Mouse (Mus musculus) right cerebral cortex, adult 18-20 months (tissue): ENCODE data around the gene Camkk2.

ENCODE experiments used
- DNase-seq: peaks from one replicate; pipeline ENCODE4 v3.0.0; 2022; ENCODE audit warnings: mixed read lengths

Gene Camkk2

DNA sequence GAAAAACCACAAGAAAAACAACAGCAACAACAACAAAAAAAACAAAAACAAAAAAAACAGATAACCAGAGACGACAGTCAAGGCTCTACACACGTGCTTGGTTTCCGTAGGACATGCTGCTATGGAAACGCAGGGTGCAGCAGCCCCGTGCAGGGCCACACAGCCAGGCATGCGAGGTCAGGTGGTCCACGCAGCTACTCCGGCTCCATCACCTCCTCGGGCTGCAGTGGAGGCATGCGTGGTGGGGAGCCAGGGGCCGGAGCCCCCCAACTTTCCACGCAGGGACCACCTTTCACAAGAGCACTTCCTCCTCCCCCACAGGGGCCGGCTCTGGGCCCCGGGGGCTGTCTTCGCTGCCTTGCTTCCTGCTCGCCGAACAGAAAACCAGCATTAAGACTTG is 45.3 kb downstream of the Camkk2 start:
- DNase-seq, result no peak

DNA sequence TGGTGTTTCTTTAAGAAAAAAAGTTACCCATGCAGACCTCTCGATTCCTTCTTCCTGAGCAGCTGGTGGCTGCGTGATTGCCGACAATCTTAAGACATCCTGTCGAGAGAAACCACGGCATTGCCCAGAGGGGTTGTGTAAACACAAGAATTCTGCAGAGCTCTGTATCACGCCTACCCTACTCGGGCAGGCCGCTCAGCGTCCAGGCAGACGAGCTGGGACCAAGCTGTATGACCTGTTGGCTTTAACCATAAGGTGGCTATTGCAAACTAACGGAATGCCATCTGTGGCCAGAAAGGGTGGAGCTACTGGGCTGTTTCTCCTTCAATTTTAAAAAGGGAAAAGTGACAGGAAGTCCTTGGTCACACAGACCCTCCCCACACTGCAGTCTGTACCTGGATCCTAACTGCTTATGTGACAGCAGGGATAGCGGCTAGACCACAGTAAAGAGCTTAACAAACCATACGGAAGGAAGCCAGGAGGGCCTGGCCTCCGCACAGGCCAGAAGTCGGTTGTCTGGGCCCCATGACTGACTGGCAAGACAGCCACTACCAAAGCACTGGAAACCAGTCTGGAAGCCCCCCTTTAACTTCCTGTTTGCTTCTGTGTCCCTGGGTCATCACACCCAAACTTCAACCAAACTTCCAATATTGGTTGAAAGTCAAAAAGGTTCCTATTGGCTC is 47.1 kb downstream of the Camkk2 start:
- DNase-seq, result no peak

DNA sequence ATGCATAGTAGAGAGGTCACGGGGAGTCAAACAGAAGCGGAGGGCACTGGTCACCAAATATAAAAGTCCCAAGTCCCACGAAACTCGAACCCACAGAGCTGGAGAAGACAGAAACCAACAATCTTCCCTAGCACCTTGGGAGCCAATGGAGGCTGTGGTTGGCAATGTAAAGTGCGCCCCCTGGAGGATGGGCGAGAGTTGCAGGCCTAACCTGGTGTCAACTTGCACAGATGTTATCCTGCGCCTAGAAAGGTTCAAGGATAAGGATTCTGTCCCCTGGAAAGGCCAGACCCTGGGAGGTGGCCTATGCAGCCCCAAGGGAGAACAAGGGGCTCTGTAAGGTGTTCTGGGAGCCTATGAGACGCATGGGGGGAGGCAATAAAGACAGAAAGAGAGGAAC is 47.9 kb downstream of the Camkk2 start:
- peak; percentile 49 for DNase-seq

- DNase-seq, result no peak
Measured at GRCm38 (mm10) chr5:122730776-122731175, 48.4 kb downstream of the Camkk2 start.

DNA sequence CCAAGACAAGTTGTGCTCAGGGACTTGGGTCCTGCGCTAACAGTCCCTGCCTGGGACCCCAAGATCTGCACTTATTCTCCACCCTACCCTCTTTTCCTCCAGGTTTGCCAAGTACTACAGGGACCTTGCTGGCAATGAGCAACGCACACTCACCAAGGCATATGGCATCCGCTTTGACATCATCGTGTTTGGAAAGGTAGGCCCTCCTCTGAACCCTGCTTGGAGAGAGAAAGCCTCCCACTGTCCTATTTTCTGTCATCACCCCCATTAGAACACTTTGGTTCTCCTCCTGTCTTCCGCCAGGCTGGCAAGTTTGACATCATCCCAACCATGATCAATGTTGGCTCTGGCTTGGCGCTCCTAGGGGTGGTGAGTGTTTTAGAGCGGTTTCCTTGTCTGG is 52.1 kb downstream of the Camkk2 start:
- DNase-seq, result no peak

DNA sequence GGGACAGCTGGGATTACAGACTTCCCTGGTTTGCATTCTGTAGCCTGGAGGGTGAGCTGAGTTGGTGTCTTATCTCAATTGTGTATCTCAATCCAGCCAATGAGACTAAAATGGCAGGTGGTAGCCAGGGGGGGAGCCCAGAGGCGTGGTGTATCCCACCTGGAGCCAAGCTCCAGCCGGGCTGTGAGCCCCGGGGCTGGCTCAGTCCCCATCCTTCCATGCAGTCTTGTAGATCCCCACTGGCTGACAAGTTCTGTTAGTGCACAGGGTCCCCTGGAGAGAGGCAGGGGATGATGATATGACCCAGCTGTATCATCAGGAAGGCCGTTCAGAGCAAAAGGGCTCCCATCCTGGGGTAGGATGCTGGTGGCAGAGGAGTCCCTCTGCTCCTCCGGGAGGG is 52.6 kb downstream of the Camkk2 start:
- no peak for DNase-seq

DNA sequence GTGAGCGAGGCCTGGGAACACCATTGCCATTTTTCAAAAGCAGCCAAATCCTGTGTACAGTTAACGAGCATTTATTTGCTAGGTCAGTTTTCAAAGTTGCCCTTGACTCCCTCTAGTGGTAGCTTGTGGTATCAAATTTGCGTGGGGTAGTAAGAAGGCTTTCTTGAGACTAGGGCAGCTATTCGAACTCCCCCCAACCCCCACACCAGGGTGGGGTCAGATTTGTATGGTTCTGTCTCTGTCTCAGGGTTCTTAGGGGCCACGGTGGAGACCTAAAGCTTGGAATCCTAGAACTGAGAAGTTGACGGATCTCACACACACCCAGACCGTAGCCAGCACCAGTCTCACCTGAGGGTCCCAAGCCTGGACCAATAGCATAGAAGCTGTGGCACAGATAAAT is 53.1 kb downstream of the Camkk2 start:
- peak; percentile 77 for DNase-seq

GRCm38 (mm10) chr5:122725453-122725852 is 53.8 kb downstream of the Camkk2 start:
- no peak for DNase-seq

DNA sequence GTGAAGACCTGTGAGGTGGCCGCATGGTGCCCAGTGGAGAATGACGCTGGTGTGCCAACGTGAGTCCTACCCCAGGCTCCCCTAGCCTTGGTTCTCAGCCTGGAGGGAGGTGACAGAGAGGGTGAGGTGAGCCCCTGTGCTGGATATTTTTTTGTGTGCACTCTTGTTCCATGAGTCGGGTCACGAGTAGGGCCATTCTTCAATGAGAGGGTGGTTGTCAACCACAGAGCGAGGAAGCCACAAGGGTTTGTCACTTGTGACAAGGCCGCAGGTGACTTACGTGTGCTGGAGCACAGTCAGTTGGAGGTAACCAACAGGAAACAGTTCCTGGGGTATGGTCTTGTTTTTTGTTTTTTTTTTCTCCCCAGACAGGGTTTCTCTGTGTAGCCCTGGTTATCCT is 60.0 kb downstream of the Camkk2 start:
- no peak for DNase-seq

- DNase-seq, result no peak
Measured at GRCm38 (mm10) chr5:122718400-122718799, 60.8 kb downstream of the Camkk2 start.

GRCm38 (mm10) chr5:122716793-122717192 is 62.4 kb downstream of the Camkk2 start:
- DNase-seq, result no peak

- no peak for DNase-seq
Measured at GRCm38 (mm10) chr5:122715723-122716122, 63.5 kb downstream of the Camkk2 start.

DNA sequence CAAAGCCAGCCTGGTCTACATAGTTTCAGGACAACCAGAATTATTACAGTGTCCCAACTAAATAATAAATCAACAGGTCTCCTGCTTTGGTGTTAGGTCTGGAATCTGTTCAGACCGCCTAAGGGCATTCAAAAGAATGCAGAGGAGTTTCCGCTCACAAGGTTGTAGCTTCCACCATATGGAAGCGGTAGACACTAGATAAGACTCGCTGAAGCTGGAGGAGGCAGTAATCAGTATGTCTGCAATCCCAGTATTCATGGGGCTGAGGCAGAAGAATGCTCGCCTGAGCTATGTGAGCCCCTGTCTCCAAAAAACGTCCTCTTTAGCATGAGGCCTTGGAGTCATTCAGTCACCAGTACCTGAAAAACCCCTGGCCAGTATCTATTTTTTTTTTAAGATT is 70.4 kb downstream of the Camkk2 start:
- DNase-seq, result no peak

- DNase-seq, result peak; percentile 88
Measured at GRCm38 (mm10) chr5:122707276-122708181, 71.7 kb downstream of the Camkk2 start, which contains the start of gene P2rx4. Gene P2rx4 (plus strand): TSS chr5:122707544.

GRCm38 (mm10) chr5:122706917-122707275 is 72.3 kb downstream of the Camkk2 start:
- DNase-seq, result no peak

GRCm38 (mm10) chr5:122705174-122705573 is 74.0 kb downstream of the Camkk2 start:
- DNase-seq, result no peak

- DNase-seq, result no peak
Measured at GRCm38 (mm10) chr5:122704571-122704970, 74.6 kb downstream of the Camkk2 start.

DNA sequence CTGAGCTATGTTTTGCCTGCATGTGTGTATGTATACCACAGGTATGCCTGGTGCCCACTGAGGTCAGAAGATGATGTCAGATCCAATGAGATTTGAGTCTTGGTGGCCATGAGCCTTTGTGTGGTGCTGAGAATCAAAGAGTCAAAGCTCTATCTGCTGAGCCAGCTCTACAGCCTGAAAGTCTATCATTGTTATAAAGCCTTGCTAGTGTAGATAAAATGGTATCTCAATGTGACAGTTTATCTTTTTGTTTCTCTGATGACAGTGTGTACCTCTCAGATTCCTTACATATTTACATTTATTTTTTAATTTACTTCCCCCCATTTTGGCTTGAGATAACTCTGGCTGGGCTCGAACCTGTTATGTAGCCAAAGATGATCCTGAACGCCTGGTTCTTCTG is 75.6 kb downstream of the Camkk2 start:
- no peak for DNase-seq

GRCm38 (mm10) chr5:122702156-122702555 is 77.1 kb downstream of the Camkk2 start:
- no peak for DNase-seq

DNA sequence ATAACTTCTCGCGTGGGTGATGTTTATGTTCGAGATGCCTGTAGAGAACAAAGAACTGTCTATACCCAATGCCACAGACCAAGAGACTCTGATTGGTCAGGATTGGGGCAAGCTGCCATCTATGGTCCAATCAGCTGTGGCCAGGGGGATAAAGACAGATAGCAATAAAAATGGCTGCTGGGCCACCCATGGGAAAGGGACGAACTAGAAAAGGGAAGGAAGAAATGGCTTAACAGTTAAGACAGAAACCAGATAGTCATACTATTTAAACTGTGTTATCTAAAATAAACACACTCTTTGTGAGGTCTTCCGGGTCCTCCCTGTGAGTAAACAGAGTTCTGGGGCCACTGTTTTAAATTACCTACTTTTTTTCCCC is 78.4 kb downstream of the Camkk2 start:
- DNase-seq, result no peak

DNA sequence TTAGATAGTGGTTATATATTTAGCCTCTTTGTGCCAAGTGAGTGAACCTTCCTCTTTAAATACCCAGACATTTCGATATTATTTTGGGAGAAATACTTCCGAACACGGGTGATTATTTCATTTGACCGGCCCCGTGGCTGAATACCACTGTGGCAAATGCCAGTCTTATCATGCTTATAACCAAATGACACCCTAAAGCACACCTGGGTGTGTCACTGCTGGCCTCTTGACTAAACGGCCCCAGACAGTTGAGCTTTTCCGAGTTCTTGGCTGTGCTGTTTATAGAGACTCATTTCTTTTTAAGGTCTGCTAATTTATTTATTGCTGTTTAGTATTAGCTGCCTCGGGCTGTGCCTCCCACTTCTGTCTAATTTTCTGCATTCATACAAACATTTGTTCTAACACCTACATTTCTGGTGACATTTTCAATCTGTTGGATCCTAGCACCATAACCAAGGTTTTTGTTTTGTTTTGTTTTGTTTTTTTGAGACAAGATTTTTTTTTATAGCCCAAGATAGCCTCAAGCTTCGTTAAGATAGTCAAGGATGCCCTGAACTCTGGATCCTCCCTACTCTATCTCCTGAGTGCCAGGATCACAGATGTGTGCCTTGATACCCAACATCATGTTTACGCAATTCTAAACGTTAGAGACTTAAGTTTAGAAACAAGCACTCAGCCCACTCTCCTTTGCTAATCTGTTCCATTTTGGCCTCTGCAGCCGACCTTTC is 78.9 kb downstream of the Camkk2 start:
- DNase-seq, result no peak

- no peak for DNase-seq
Measured at GRCm38 (mm10) chr5:122698701-122699060, 80.5 kb downstream of the Camkk2 start.

DNA sequence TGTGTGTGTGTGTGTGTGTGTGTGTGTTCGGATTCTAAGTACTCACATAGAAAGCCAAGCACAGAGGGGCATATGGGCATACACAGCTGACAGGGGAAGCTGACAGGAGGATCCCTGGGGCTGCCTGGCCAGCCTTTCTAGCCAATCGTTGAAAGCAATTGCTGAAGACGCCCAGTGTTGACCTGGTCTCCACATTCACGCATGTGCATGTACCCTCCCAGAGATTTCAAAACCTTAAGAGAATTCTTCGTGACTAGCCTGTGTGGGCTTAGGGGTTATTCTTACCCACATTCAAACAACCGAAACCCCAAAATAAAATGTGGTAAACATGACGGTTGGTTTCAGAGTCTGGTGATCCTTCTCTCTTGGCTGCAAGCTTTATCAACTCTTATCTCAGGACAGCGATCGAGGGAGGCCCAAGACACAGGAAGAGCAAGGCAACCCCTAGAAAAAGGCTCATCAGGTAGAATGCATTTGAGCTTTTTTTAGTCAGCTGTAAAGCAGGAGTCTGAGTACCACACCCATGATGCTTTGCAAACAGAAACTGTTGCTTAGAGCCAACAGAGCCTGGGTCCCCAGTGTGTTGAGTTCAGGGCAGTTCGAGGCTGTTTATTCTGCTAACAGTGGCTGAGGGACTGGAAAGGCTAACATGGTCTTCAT is 81.0 kb downstream of the Camkk2 start:
- no peak for DNase-seq
